Mouse (Mus musculus) small intestine, adult 2 months (tissue): ENCODE results near the gene Fnip2.

Experiments used
- CTCF ChIP-seq: fragments of 200-500 bp; IDR thresholded peaks from 2 replicates; pipeline ENCODE4 v1.5.1; 2012; ENCODE audit warnings: low read depth, mild to moderate bottlenecking, control low read depth, inconsistent platforms, low read length, moderate library complexity, mixed read lengths; ENCODE audit not compliant: insufficient replicate concordance, insufficient read length; ENCODE audit errors: extremely low read depth
- POLR2A ChIP-seq: fragments of 200-500 bp; IDR thresholded peaks from 2 replicates; pipeline ENCODE4 v1.6.1; 2012; ENCODE audit warnings: low read depth, mild to moderate bottlenecking, control low read depth, inconsistent platforms, low read length, moderate library complexity

DNA sequence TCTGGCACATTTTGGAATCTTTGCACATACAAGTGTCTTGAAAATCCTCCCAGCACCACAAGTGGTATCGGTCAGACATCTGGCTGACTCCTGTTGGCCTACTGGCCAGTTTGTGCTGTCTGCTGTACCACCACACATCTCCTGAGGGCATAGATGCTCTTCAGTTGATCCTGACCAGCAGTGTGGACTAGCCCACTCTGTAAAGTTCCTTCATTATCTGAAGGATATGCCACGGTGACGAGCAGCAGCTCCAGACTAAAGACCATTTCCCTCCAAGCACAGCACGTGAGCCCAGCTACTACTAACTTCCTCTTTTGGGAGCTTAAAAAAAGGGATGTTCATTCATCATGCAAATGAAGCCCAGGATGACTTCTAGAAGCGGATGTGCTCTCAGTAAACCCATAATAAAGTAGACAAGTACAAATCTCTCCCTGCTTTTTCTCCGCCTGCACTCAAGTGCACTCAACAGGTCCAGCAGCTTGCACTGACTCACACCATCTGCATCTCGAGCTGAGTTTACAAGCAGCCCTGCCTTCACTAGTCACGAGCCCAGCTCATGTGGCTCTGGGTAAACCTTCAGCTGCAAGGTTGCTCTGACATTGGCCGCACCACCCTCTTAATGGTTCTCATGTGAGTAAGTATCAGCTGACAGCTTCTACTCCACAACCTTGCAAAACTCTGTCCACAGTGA is 35.9 kb downstream of the Fnip2 start:
- TF ChIP-seq CTCF (no peak), POLR2A (no peak)
